Mouse (Mus musculus): ENCODE data around the gene Cit. TPM values are rescaled to one million over a fixed set of nuclear protein-coding genes. Genes with fewer than 3 reads are reported as not detected.
A peak's percentile ranks its signal among the peaks of the same experiment; 100 is the strongest.

The Cit gene
- polyA plus RNA-seq, 3 experiments from 2014 or later = 2.9 to 27.5 (median 4.1) TPM

DNA sequence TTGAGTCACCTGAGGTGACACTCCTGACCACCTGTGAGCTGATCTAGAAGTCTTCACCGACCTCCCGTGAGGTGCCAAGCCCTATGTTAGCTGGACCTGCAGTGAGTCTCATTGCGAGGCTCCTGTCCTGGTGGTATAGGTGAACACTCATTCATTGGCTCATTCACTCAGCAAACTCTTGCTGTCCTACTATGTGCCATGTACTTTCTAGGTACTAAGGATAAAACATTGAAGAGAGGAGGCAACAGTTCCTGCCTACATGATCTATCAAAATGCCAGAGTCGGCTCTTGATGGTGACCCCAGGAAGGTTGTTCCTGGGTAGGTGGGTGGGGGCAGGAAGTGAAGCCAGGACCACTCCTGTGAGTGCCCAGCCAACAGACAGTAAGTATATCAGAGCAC is 72.9 kb downstream of the Cit start:
- no peak for ATAC-seq

DNA sequence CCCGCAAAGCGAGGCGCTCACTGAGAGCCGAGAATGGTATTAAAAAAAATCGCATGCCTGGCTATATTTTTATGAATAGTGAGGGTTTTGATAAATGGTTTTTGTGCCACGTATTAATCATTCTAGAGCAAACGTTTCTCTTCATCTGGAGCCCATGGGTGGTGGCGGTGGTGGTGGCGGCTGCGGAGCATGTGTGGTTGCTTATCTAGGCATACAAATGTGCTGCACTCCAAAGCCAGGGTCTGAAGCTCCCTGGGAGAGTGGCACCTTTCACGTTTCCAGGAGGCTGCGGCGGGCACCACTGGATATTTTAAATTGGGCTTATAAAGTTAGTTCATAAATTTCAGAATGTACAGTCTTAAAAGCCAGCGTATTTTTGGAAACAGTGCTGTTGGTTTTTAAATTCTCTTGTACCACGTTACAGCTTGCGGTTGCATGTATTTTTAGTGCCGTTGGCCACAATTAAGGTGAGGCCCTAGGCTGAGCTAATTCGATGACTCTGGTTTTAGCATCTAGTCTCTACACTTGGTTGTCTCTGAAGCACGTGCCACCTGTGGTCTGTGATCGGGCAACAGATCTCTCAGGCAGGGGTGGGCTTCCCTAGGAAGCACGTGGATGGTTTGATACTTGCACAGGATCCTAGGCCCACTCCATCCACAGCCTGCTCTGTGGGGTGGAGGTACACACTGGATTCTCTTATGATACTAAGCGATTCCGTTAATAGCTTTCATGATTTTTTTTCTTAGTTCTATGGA is 73.7 kb downstream of the Cit start:
- no peak for ATAC-seq

DNA sequence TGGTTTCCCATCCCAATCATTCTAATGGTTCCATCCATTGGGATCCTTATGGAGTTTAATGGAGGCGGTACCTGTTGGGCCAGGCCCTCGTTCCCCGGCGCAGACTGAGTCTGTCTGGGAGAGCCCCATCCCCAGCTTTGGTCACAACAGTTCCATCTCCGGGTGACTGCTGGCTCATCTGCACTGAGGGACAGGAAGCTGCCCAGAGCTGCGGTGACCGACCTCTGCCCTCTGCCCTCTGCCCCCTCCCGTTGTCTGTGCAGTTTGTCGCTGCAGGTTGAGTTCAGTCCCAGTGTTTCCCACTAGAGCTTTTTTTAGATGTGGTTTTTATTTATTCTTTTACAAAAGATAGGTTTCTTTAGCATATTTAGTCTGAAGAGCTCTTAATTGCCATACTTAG is 76.9 kb downstream of the Cit start:
- ATAC-seq = no peak

DNA sequence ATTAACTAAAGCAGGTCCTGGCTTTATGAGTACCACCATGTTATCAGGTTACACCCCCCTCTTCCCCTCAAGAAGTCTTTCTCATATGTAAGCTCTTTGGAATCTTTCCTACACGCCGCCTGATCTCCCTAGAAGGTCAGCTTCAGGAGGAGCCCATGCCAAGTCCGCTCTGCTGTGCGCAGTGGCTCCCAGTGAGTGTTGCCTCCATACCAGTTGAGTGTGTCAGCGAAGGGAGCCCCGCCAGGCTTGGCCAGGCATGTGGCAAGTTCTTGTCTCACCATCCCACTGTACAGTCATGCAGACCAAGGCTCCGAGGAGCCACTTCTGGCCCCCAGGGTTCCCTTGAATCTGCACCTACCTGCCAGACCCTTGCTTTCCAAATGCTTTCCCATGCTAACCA is 79.9 kb downstream of the Cit start:
- no peak for ATAC-seq

DNA sequence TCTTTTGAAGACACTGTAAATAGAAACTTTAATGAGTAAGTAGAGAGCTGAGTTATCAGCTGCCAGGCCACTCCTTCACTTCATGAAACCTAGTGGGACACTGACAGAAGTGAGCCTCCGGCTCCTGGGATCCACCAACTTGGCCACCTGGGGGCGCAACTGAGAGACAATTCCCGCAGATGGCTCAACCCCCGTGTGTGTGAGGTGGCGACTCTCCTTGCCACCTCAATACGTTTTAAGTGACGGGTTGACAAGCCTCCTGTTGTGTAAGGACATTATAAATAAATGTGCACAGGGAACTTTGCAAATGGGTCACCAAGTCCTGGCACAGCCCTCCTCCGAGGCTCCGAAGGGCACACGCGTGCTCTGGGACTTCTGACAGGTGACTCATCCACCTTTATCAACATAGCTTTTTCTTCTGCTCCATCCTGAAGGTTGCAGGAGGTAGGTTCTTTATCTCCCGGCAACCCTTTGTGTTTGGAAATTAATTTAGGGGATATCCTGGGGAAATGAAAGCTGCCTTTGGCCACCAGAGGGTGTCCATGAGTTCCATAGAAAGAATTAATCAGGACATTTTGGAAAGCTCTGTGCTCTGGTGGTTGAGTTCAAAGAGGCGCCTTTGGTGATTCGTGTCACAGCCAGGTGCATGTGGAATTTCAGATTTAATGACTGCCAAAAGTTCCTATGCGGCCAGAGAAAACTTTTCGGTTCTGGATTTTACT is 83.9 kb downstream of the Cit start:
- ATAC-seq = no peak

DNA sequence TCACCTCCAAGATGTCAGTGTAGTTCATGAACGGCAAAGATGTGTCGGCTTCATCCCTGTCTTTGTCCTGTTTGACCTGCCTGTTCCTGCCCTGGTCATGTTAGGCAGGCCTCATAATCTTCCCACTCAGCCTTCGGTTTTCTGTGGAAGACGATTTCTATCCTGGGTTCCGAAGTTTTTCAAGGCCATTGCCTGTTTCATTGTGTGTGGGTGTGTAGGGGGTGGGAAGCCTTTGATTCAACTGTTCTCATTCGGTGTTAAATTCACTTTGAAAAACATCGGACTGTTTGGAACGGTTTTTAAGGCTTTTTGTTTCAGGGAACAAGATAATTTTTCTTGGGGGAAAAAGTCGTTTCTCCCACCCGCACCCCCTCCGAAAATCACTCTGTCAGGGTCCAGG is 87.2 kb downstream of the Cit start:
- ATAC-seq = no peak

DNA sequence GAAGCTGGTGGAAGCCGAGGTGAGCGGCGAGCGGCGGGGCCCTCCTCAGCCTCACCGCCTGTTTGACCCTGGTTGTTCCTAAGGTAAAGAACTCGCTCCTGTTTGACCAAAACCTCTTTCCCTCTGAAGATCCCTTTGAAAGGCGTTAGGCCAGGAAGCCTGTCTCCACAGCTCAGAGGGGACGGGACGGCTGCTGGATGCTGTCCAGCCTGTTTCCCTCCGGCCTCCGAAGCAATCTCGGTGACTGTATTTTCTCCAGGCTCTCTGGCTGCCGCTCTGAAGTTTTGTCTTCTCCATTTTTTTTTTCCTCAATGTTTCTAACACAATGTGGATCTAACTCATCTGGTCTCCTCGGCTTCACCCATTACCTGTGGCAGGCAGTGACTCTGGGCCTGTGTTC is 91.8 kb downstream of the Cit start:
- no peak for ATAC-seq

DNA sequence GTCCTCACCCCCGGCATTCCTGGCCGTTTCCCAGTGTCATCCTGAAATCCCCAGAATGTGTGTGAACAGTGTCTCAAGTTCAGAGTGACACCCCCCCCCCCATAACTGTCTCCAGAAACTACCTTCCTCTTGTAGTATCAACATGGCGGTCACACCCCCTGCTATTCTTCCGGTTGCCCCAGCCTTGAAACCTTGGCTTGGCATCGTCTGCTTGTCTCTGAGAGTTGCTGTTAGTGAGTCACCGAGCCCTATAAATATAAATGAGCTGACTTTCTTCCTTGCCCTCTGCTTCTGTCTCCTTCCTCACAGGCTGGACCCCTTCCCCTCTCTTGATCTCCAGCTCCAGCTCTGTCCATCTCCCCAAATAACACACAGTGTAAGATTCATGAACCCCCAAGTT is 92.5 kb downstream of the Cit start:
- ATAC-seq = no peak

DNA sequence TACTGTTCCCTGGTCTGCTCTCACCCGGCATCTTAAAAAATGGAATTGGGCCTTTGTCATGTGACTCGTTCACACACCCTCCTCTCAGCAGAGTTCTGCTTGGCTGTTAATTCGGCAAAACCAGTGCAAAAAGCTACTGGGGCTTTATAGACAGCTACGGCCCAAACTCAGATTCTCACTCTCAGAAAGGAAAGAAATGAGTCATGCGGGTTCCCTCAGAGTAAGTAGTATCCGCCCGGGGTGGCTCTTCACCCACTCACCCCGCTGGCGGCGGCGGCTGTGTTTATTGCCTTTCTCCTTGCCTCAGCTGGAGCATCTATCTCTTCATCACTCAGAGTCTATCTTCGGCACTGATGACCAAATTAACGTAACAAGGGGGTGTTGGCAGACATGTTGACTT is 93.9 kb downstream of the Cit start:
- ATAC-seq = peak; percentile 64

DNA sequence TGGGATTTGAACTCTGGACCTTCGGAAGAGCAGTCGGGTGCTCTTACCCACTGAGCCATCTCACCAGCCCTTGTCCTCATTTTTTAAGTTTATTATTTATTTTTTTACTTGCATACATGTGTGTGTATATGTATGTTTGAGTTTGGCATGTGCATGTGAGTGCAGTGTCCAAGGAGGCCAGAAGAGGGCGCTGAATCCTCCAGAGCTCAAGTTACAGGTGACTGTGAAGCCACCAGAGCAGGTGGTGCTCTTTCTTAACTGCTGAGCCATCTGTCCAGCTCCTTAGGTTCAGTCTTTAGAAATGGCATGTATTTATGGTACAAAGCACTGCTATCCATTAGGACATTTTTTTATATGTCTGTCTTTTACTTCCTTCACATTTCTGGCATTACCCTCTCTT is 97.3 kb downstream of the Cit start:
- no peak for ATAC-seq

DNA sequence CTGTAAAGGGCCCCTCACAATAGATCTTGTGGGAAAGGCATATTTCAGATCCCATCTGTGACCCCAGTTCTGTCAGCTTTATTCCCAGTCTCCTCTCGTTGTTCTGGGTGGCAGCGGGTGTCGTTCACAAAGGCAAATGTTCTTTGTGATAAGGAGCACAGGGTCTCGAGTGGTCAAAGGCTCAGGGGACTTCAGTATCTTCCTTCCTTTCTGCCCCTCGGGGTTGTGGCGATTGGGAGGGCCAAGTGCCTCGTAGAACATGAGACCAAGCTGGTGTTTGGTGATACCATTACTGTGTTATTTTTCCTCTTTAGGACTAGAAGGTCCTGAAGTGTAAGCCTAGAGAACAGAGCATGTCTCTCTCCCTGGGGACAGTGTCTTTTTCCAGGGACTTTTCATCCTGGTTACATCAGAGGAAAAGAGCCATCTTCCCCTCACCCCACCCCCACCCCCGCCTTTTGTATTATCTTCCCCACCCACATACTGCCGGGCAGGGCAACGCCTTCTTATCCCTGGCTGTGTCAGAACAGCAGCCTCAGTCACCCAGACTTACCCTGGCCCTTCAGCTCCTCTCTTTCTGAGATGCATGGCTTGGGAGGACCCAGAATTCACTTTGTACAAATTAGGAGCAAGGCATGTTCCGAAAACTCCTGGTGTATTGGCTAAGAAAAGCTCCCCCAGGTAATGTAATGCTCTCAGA is 99.9 kb downstream of the Cit start:
- no peak for ATAC-seq

DNA sequence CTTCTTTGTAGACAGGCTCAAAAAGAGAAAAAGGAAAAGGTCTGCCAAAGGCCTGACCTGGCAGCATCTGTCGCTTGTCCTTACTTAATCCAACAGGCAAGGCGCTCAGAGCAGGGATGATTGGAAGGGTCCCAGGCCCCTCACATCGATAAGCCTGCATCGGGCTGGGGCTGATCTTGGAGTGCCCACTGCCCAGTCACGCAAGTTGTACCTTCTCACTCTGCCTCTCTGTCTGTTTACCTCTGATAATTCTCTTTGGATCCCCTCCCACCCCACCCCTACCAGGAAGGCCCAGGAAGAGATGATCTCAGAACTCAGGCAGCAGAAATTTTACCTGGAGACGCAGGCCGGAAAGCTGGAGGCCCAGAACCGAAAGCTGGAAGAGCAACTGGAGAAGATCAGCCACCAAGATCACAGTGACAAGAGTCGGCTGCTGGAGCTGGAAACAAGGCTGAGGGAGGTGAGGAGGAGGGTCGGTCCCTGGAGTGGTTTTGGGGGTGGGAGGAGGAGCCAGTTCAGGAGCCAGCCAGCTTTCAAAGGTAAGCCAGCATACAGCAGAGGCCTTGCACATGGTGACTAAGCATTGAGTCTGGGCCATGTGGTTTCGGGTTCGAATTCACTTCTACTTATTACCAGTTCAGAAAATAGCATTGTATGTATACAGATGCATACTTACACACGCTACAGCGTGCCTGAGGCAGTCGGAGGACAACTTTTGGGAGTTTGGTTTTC is 102.7 kb downstream of the Cit start:
- no peak for ATAC-seq

DNA sequence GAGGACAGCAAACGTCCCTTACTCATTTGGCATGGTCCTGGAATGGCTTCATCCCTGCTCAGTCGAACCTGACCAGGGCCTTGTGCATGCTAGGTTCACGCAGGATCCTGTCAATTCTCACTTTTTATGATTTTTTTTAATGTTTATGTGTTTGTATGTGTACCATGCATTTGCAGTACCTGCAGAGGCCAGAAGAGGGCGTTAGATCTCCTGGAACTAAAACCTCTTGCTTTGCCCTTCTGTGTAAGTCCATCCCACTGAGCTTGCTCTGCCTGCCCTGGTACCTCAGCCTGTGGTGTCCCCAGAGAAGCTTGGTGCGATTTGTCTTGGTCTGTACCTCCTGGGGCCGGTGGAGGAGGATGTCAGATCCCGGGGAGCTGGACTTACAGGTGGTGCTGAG is 105.9 kb downstream of the Cit start:
- ATAC-seq = no peak

DNA sequence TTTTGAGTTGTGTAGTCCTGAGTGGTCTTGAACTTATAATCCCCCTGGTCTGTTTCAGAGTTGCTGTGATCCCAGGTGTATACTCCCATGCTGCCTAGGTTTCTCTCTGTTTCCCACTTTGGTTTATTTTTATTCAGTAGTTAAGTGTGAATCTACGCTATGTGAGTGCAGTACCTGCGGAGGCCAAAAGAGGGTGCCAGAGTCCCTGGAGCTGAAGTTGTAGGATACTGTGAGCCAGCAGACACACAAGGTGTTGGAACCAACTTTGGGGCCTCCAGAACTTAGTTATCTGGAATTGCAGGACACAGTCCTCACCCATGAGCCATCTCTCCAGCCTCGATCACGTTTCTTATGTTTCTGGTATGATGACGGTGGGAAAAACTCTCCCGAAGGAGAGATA is 108.1 kb downstream of the Cit start:
- ATAC-seq = no peak

DNA sequence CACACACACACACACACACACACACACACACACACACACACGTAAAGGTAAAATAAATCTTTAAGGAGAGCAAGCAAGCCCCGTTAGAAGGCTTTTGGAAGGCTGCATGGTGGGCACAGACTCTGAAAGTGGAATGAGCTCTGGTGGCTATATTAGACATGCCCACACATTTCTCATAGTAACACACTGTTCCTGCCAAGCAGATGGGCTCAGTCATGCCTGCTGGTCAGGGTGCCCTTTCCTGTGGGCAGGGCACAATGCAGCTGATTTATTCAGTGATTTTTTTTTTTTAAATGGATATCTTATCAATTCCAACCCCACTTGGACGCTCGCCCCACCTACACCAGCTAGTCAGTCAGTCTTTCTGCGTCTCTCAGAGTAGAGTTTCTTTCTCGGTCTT is 109.0 kb downstream of the Cit start:
- no peak for ATAC-seq

DNA sequence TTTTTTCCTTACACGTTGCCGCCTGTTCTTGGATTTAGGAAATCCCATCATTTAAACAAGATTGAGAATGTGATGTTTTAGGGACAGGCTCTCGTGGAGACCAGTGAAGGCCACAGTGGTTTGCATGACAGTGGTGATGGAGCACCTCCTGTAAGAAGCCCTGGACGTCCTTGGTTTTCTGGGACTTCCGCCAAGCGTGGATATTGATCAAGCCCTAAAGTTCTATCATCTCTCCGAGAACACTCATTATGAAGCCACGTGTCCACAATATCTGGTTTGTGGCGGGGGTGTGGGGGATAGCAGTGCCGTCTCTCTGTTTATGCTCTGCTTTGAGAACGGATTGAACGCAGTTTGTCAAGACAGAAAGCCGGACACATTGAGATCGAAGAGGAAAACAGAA is 109.5 kb downstream of the Cit start:
- ATAC-seq = no peak

DNA sequence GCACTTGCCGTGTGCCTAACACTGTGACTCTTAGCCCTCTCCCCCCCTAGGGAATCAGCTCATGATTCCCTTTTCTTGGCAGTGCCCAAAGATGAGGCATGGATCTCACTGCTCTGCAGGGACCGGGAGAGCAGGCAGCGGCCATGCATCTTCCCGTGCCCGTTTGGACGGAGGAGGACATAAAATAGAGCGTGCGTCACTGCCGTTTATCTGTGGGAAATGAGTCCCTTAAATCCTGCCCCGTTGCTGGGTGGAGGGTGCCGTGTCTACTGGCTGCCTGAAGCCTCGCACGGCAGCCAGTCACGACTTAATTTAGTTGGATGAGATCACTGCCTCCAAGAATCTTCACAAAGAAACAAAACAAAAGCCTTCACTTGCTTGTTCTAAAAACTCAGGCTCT is 110.1 kb downstream of the Cit start:
- ATAC-seq = no peak

DNA sequence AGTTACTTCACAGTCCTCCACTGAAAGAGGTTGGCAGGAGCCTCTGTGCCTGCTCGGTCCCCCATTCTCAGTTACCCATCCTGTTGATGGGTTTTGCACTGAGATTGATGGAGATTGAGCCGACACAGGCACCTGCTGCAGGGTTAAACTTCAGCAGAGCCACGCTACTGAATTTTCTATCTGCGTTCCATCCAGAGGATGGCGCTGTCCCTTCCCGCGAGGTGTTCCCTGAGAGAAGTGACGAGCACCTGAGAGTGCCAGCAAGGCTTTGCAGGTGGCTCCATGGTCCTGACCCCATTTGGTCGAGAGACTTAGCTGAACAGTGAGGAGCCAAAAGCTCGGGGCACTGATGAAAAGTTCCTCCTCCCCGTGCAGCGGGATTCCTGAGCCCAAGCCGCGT is 111.0 kb downstream of the Cit start:
- no peak for ATAC-seq

DNA sequence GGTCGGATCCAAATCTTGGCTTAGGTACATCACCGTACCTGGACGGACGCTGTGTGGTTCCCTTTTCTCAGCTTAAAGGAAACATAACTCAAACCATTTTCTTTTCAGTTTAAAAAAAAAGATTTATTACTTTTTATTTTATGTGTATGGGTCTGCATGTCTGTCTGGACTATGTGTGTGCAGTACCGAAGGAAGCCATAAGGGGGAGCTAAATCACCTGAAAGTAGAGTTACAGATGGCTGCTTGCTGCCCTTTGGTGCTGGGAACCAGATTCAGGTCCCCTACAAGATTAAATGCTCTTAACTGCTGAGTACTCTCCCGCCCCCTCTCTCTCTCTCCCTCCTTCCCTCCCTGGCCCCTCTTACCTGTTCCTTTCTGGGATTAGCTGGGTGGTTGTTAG is 112.1 kb downstream of the Cit start:
- ATAC-seq = no peak

DNA sequence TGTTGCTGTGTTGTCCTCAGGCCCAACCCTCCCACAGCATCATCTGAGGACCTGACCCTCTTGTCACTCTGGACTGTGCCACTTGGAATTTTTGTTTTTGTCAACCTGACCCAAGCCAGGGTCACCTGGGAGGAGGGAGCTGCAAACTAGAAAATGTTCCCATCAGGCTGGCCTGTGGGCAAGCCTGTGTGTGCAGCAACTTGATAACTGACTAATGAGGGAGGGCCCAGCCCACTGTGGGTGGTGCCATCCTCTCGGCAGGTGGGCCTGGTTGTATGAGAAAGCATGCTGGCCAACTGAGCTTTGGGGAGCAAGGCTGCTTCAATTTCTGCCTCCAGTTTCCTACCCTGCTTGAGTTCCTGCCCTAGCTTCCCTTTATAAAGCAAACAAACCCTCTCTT is 113.3 kb downstream of the Cit start:
- no peak for ATAC-seq

DNA sequence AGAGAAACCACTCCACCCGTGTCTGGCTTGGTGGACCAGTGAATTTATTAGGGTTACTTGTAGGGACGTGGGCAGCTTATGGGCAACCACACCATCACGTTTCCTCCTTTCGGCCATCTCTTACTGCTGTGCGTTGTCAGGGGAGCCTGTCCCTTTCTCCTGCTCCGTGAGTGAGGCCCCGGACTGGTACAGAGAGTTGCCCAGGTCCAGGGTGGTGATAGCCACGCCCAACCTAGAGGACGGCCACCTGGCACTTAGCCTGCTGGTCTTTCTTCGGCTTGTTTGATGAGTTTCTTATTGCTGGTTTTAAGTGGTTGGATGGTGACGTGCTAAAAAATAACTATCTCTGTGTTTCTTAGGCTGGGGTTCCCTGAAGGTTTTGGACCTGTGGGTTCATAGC is 113.7 kb downstream of the Cit start:
- no peak for ATAC-seq

DNA sequence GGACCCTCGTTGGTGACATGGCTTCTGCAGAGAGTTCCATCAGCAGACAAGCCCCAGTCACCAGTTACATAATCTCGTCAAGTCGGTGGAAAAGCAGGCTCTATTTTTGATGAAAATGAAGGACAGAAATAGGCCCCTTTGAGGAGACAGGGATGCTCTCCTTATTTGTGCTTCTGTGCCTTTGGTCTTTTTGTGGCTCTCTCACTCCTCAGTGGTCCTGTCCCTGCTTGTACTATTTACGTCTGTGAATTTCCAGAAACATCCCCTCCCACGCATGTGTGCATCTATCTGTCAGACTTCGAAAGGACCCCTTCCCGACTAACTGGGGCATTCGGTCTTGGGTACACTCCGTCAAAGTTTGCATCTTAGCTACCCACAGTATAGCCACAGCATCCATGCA is 116.7 kb downstream of the Cit start:
- ATAC-seq = no peak

DNA sequence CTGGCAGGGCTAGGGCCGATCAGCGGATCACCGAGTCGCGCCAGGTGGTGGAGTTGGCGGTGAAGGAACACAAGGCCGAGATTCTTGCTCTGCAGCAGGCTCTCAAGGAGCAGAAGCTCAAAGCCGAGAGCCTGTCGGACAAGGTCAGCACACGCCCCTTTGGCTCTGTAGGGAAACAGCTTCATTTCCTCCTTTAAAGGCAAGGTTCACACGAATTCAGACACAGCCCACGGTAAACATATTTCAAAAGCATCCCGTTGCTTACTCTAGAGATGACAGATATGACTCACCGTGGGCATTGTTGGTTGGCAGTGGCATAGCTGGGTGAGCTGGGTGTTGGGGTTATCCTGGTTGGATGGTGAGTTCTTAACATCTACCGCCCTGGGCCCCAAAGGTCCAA is 126.2 kb downstream of the Cit start:
- ATAC-seq = no peak
